Mouse (Mus musculus): ENCODE measurements around the gene 9230112D13Rik.

DNA sequence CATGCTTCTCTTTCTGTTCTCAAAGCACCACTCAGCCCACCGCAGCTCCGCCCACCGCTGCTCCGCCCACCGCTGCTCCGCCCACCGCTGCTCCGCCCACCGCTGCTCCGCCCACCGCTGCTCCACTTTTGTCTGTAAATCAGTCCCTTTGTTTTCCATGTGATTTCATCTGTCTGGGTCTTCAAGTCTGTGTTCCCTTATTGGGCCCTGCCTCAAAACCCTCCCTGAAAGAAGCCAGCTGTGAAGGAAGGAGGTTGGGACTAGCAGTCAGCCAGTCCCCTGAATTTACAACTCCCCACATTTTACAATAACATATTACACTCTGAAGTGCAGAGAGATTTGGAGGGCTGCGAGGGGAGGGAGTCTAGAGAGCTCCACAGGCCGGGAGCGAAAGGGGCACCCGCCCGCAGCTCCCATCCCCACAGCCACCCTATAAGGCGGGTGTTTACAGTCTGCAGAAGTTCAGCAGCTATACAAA is 18.1 kb upstream of the 9230112D13Rik start:
- no peak for TF ChIP-seq NELFE (IDR thresholded peaks at IDR 0.05; ENCODE audit: low read depth, low read length)
- TF ChIP-seq E2F4 (IDR thresholded peaks at IDR 0.05; ENCODE audit: borderline replicate concordance, low read depth, low read length) = no peak
- TF ChIP-seq CTCF (IDR thresholded peaks at IDR 0.05 in 2 of 3, conservative IDR thresholded peaks at IDR 0.05 in 1 of 3; ENCODE audit: control insufficient read depth in 1 of 3, insufficient read depth in 1 of 3, low read depth in 2 of 3, low read length in 3 of 3, poor library complexity in 1 of 3, severe bottlenecking in 1 of 3) = no peak
- no peak for TF ChIP-seq EP300 (IDR thresholded peaks at IDR 0.05; ENCODE audit: low read depth in 1 of 2, low read length in 2 of 2)
- TF ChIP-seq ZKSCAN1 (IDR thresholded peaks at IDR 0.05; ENCODE audit: low read depth, low read length) = no peak
- TF ChIP-seq POLR2AphosphoS2 (IDR thresholded peaks at IDR 0.05; ENCODE audit: low read length) = no peak
- TF ChIP-seq MAFK (IDR thresholded peaks at IDR 0.05; ENCODE audit: borderline replicate concordance, low read depth, low read length) = no peak
- TF ChIP-seq TCF12 (IDR thresholded peaks at IDR 0.05; ENCODE audit: low read depth, low read length) = no peak
- TF ChIP-seq JUND (IDR thresholded peaks at IDR 0.05; ENCODE audit: low read depth, low read length) = no peak
- TF ChIP-seq GATA1 (IDR thresholded peaks at IDR 0.05; ENCODE audit: low read depth, low read length) = no peak
- no peak for TF ChIP-seq SMC3 (IDR thresholded peaks at IDR 0.05; ENCODE audit: low read depth, low read length)
